Mouse (Mus musculus) ES-Bruce4 (cell line): ENCODE results near the gene Arhgap31.

Source experiments
- CTCF ChIP-seq: IDR thresholded peaks from one replicate; pipeline ENCODE4 v1.8.1; 2011; ENCODE audit warnings: low read depth, low read length
- POLR2A ChIP-seq: IDR thresholded peaks from one replicate; pipeline ENCODE4 v1.8.1; 2011; ENCODE audit warnings: low read length; ENCODE audit not compliant: insufficient read depth

DNA sequence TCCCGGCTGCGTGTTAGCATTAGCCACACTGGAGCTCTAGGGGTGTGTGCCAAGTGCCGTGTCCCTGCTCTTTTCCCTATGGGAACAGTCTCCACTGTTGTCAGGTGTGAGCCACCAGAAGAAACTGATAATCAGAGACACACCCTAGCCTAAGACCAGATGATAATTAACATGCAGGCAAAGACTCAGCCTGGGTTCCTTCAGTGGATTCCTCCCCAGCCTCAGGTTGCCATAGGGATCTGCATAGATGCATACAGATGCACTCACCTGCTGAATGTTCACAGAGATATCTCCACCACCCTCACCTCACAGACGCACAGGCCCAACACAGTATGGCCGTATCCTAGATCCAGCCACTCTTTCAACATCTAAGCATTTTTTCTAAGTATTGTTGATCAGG, 22.6 kb downstream of the Arhgap31 start:
- TF ChIP-seq CTCF (no peak), POLR2A (no peak)
